Mouse (Mus musculus): ENCODE measurements around the gene Zfyve26. TPM values are rescaled to one million over a fixed set of nuclear protein-coding genes. Genes with fewer than 3 reads are reported as not detected.
A peak's percentile ranks its signal among the peaks of the same experiment; 100 is the strongest.

Zfyve26 gene
- polyA plus RNA-seq, 1 experiment from 2014 or later: 10.5 TPM

- Histone ChIP-seq H3K4me1 (replicated peaks) (no peaks in the 10 kb centered on the region), H3K9me3 (no peaks in the 10 kb centered on the region), H3K9ac (no peak overlapping the region), H3K27ac (replicated peaks) (no peak overlapping the region), H3K4me2 (no peak overlapping the region), H3K36me3 (no peaks in the 10 kb centered on the region), H3K4me3 (no peak overlapping the region), H3K27me3 (no peaks in the 10 kb centered on the region)
- no peak for ATAC-seq (ENCODE audit: low FRiP score, low read depth)
- WGBS: 88% methylated on average over 4 of the region's 4 CpGs
Observed at GRCm38 (mm10) chr12:79306013-79306412, 9.9 kb upstream of the Zfyve26 start.

GRCm38 (mm10) chr12:79305131-79305530 is 9.0 kb upstream of the Zfyve26 start:
- no peak overlapping the region for H3K4me3 ChIP-seq
- no peak overlapping the region for H3K27ac ChIP-seq (replicated peaks)
- no peak overlapping the region for H3K4me2 ChIP-seq
- no peaks in the 10 kb centered on the region for H3K27me3 ChIP-seq
- no peak overlapping the region for H3K9ac ChIP-seq
- H3K36me3 ChIP-seq: no peaks in the 10 kb centered on the region
- no peaks in the 10 kb centered on the region for H3K4me1 ChIP-seq (replicated peaks)
- no peaks in the 10 kb centered on the region for H3K9me3 ChIP-seq
- 63% methylated on average over 1 of the region's 1 CpGs for WGBS
- no peak for ATAC-seq (ENCODE audit: low FRiP score, low read depth)

DNA sequence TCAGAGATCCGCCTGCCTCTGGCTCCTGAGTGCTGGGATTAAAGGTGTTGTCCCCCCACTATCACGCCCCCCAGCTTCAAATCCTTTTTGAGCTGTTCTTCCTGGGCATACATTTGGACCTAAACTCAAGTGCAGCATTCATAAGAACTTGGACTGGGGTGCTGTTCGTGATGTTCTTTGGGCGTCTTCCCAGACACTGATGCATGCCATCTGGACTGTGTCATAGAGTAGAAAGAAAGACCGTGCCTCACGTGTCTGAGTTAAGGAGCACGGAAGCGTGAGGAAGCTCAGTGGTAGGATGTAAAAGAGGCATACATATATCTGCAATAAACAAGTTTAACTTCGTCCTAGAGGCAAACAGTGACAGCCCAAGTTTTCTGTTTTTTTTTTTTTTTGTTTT is 5.7 kb upstream of the Zfyve26 start:
- ATAC-seq (ENCODE audit: low FRiP score, low read depth): no peak
- Histone ChIP-seq H3K4me2 (no peak overlapping the region), H3K36me3 (no peaks in the 10 kb centered on the region), H3K9me3 (no peaks in the 10 kb centered on the region), H3K4me1 (replicated peaks) (peaks cover 4% of the 10 kb centered on the region; the same call in 1 of the 2 replicates), H3K27ac (replicated peaks) (no peak overlapping the region), H3K9ac (no peak overlapping the region), H3K4me3 (no peak overlapping the region), H3K27me3 (no peaks in the 10 kb centered on the region)
- 91% methylated on average over 9 of the region's 9 CpGs for WGBS

DNA sequence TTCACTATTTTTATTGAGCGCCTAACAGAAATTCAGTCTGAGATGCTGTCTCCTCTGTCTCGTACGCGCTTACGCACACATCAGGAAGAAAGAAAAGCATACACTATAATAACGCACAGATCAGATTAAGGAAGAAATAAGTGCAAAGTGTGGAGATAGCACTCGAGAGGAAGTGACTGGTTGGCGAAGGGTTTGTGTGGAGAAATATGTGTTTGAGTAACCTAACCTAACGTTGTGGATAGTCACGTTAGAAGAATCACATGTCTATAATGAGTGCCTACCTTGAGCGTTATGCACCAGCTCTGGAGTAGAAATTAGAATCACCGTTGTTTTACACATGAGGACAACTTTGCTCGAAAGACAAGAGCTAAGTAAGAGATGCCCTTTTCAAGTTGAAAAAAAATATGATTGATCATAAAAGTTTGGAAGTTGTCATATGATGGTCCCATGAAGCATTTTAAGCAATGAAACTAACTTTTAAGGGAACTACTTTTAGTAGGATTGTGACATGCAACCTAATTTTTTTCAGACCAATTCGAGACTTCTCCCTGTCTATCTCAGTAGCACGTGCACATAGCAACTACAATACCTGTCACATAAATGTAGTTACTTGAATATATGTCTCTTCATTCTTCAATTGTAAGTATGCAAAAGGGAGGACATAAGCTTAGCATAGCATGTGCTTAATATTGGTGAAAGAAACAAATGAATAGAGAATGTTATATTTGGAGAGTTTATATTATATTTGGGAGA is 2.0 kb upstream of the Zfyve26 start:
- 18% methylated on average over 15 of the region's 15 CpGs for WGBS
- Histone ChIP-seq H3K4me2 (peak overlapping the region; percentile 98), H3K27me3 (no peaks in the 10 kb centered on the region), H3K9ac (no peak overlapping the region), H3K4me1 (replicated peaks) (peaks cover 21% of the 10 kb centered on the region), H3K36me3 (no peaks in the 10 kb centered on the region), H3K27ac (replicated peaks) (no peak overlapping the region), H3K9me3 (no peaks in the 10 kb centered on the region), H3K4me3 (peak overlapping the region; percentile 88)
- no peak for ATAC-seq (ENCODE audit: low FRiP score, low read depth)

DNA sequence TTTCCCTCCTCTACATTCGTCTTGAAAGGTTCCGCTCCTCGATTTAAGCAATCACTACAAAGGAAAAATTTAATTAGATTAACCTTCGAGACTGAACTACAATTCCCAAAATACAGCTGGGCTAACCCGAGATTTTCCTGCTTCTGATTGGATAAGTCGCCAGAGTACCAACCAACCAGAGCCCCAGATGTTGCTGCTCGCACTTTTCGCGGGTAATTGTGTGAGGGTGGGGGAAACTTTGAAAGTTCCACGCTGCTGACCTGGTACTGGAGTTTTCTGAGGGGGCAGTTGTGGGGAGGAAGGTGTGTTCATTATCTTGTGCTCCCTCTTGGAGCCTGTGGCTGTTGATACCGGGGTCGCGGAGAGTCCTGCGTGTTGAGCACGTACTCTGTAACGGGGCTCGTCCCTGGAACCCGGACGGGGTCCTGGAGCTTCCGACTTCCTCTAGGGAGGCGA is 1.0 kb upstream of the Zfyve26 start, which contains the start of gene Rad51b:
Gene Rad51b (plus strand): TSS at position 162 of the 456 bp plus-strand sequence.
- H3K27me3 ChIP-seq: no peaks in the 10 kb centered on the region
- peak within 1 kb of the TSS; percentile 98 for H3K4me2 ChIP-seq
- no peaks in the 10 kb centered on the region for H3K36me3 ChIP-seq
- peak within 1 kb of the TSS; percentile 83 for H3K27ac ChIP-seq (replicated peaks)
- H3K9me3 ChIP-seq: no peaks in the 10 kb centered on the region
- ATAC-seq (ENCODE audit: low FRiP score, low read depth): peak; percentile 84
- H3K9ac ChIP-seq: peak within 1 kb of the TSS; percentile 68
- WGBS: under 1% methylated on average over 21 of the region's 21 CpGs
- peak within 1 kb of the TSS; percentile 88 for H3K4me3 ChIP-seq
- H3K4me1 ChIP-seq (replicated peaks): peaks cover 21% of the 10 kb centered on the region

- H3K9ac ChIP-seq: no peak overlapping the region
- 84% methylated on average over 6 of the region's 6 CpGs for WGBS
Observed at GRCm38 (mm10) chr12:79292874-79293273, 3.2 kb downstream of the Zfyve26 start.

GRCm38 (mm10) chr12:79282595-79282994 is 13.5 kb downstream of the Zfyve26 start:
- Histone ChIP-seq H3K9me3 (no peaks in the 10 kb centered on the region), H3K27ac (replicated peaks) (no peak overlapping the region), H3K4me3 (no peak overlapping the region), H3K9ac (no peak overlapping the region), H3K36me3 (peaks cover 84% of the 10 kb centered on the region), H3K27me3 (no peaks in the 10 kb centered on the region), H3K4me1 (replicated peaks) (no peaks in the 10 kb centered on the region), H3K4me2 (no peak overlapping the region)
- 95% methylated on average over 8 of the region's 8 CpGs for WGBS
- no peak for ATAC-seq (ENCODE audit: low FRiP score, low read depth)

More at GRCm38 (mm10) chr12:79292874-79293273, 3.2 kb downstream of the Zfyve26 start:
- H3K27me3 ChIP-seq: no peaks in the 10 kb centered on the region
- peaks cover 19% of the 10 kb centered on the region for H3K36me3 ChIP-seq
- no peak for ATAC-seq (ENCODE audit: low FRiP score, low read depth)
- no peak overlapping the region for H3K27ac ChIP-seq (replicated peaks)
- H3K9me3 ChIP-seq: no peaks in the 10 kb centered on the region
- H3K4me2 ChIP-seq: no peak overlapping the region
- H3K4me3 ChIP-seq: no peak overlapping the region
- peaks cover 21% of the 10 kb centered on the region for H3K4me1 ChIP-seq (replicated peaks)

DNA sequence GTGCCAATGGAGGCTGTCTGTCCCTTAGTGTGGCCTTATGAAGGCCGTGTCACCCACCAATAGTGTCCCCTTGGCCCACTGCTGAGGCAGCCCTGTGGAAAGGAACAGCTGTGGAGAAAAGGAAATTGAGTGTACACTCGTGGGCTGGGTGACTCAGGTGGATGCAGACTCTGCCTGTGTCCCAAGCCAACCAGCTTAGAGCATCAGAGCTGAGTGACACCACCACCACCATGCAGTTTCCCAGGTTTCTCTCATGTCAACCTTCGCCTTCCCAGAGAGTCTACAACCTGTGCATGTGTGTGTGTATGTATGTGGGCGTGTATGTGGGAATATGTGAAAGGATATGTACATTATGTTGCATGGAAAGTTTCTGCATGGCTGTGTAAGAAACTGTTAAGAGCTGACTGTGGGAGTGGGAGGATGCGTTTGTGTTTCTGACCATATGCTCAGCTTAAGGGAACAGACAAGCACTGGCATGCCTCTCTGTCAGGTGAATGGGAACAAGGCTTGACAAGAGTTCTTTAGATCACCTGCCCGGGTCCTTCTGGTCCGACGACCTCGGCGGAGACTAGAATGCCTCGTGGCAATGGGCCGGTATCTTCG is 16.5 kb downstream of the Zfyve26 start:
- H3K27ac ChIP-seq (replicated peaks): no peak overlapping the region
- ATAC-seq (ENCODE audit: low FRiP score, low read depth): no peak
- H3K4me2 ChIP-seq: no peak overlapping the region
- H3K27me3 ChIP-seq: no peaks in the 10 kb centered on the region
- 94% methylated on average over 13 of the region's 13 CpGs for WGBS
- H3K9me3 ChIP-seq: no peaks in the 10 kb centered on the region
- H3K9ac ChIP-seq: no peak overlapping the region
- H3K36me3 ChIP-seq: peaks cover 84% of the 10 kb centered on the region
- no peak overlapping the region for H3K4me3 ChIP-seq
- no peaks in the 10 kb centered on the region for H3K4me1 ChIP-seq (replicated peaks)

DNA sequence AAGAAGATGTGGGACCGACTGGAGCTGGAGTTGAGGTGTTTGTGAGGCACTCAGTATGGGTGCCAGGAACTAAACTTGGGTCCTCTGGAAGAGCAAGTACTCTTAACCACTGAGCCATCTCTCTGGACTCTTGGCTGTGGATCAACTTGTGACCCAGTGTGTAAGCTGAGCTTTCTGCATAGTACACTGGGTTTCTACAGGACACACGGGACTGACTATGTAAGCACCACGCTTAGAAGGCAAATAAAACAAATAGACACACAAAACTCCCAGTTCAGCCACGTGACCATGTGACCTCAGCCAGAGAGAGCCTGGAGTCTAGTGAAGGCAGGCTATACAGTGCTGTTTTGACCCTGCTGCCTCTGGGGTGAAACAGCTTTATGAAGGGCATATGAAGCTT is 23.5 kb downstream of the Zfyve26 start:
- Histone ChIP-seq H3K4me1 (replicated peaks) (no peaks in the 10 kb centered on the region), H3K36me3 (peaks cover 80% of the 10 kb centered on the region), H3K9me3 (no peaks in the 10 kb centered on the region), H3K27me3 (no peaks in the 10 kb centered on the region), H3K27ac (replicated peaks) (no peak overlapping the region), H3K4me2 (no peak overlapping the region), H3K4me3 (no peak overlapping the region), H3K9ac (no peak overlapping the region)
- ATAC-seq (ENCODE audit: low FRiP score, low read depth): no peak
- WGBS: 90% methylated on average over 4 of the region's 4 CpGs

DNA sequence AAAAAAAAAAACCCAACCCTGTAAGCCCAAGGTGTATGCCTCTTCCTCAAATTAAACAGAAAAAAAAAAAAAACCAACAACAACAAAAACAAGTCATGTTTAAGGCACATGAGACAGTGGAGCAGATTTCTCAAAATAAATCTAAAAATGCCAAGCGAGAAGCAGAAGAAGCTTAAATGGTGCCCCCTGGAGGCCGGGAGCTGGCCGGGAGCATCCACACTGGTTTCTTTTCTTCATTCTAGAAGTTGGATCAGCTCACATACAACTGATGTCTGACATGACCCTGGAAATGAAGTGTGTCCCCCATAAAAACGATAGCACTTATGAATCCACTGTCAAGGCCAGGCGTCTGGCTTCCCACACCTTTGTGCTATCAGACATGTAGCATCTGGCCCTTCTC is 35.1 kb downstream of the Zfyve26 start:
- H3K9ac ChIP-seq: no peak overlapping the region
- H3K27me3 ChIP-seq: no peaks in the 10 kb centered on the region
- no peak overlapping the region for H3K4me2 ChIP-seq
- no peaks in the 10 kb centered on the region for H3K4me1 ChIP-seq (replicated peaks)
- 53% methylated on average over 5 of the region's 5 CpGs for WGBS
- no peaks in the 10 kb centered on the region for H3K9me3 ChIP-seq
- H3K4me3 ChIP-seq: no peak overlapping the region
- no peak overlapping the region for H3K27ac ChIP-seq (replicated peaks)
- peaks cover 51% of the 10 kb centered on the region for H3K36me3 ChIP-seq
- no peak for ATAC-seq (ENCODE audit: low FRiP score, low read depth)

DNA sequence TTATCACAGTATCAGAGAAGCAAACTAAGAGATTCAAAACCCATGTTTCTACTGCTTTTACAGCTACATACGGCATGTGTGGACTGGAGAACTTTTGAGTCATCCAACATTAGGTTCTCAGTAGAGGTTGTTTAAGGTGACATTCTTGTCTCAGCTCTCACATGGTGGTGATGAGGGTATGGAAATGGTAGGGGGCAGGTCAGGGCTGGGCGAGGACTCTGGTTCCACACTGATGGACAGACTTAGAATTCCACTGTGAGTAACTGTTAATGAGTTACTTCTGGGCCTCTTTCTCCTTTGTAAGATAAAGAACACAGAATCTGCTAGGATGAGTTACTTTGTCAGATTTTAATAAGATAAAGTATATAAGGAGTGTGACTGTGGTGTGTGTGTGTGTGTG is 36.0 kb downstream of the Zfyve26 start:
- 95% methylated on average over 2 of the region's 2 CpGs for WGBS
- no peak for ATAC-seq (ENCODE audit: low FRiP score, low read depth)
- no peaks in the 10 kb centered on the region for H3K4me1 ChIP-seq (replicated peaks)
- no peak overlapping the region for H3K4me3 ChIP-seq
- no peak overlapping the region for H3K9ac ChIP-seq
- no peak overlapping the region for H3K27ac ChIP-seq (replicated peaks)
- no peak overlapping the region for H3K4me2 ChIP-seq
- no peaks in the 10 kb centered on the region for H3K27me3 ChIP-seq
- H3K9me3 ChIP-seq: no peaks in the 10 kb centered on the region
- H3K36me3 ChIP-seq: peaks cover 50% of the 10 kb centered on the region

DNA sequence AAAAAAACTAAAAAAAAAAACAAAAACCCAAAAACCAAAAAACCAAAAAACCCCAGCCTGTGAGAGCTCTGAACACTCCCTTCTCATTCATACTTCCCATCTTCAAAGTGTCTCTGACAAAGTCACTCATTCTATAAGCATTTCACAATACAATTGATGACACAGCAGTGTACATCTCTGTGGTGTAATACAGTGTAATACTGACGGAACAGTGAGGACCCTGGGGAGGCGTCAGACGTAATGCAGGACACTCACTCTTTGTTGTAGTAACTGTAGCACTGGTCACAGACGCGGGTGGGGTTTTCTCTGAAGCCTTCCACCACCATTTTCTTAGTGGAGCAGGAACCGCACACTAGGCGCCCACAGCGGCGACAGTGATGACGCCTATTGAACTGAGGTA is 41.1 kb downstream of the Zfyve26 start:
- no peaks in the 10 kb centered on the region for H3K4me1 ChIP-seq (replicated peaks)
- no peak overlapping the region for H3K27ac ChIP-seq (replicated peaks)
- WGBS: 94% methylated on average over 10 of the region's 10 CpGs
- H3K4me3 ChIP-seq: no peak overlapping the region
- H3K36me3 ChIP-seq: peaks cover 56% of the 10 kb centered on the region
- H3K4me2 ChIP-seq: no peak overlapping the region
- no peak overlapping the region for H3K9ac ChIP-seq
- ATAC-seq (ENCODE audit: low FRiP score, low read depth): no peak
- H3K27me3 ChIP-seq: no peaks in the 10 kb centered on the region
- H3K9me3 ChIP-seq: no peaks in the 10 kb centered on the region
